Mouse (Mus musculus) right cerebral cortex, postnatal 4 days (tissue): ENCODE data around the gene Eif3b.

ENCODE experiments used
- DNase-seq: peaks from one replicate; pipeline ENCODE4 v3.0.0-alpha.2; 2022

Eif3b gene

DNA sequence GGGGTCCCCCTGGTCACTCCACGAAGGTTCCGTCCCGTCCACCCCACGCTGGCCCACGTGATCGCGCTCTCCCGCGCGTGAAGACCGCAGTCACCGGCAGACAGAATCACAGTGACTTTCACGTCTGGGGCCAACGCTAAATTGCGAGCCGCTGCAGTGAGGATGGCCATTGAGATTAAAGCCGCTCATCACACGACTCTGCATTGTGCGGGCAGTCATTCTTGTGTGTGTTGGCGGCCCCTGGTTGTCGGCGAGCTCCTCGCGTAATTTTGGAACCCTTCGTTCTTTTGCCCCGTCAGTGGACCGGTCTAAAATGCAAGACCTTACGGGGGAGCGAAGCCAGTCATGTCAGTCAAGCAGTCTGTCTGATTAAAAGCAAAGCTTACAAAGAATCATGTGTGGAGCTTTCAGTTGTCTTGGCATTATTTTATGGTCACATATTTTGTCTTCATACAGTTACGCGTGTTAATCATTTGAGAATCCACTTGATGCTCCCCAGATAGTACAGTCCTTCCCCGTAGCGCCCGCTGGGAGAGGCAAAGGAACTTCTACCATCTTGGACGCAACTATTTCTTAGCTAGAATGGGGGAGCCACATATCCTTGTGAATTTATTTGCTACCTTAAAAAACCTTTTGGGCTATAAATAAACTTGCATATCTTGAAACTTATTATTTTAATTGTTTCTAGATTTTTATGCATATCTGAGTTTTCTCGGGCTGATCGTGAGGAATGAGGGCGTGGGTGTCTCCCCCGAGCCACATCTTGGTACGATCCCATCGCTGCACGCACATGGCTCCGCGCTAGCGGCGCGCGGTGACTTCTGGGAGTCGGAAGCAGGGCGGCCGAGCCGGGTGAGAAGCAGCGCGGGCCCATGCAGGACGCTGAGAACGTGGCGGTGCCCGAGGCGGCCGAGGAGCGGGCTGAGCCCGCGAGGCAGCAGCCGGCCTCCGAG is at the start of gene Eif3b:
Eif3b (plus strand) TSS at position 840 of the 953 bp plus-strand sequence.
- peak; percentile 88 for DNase-seq

DNA sequence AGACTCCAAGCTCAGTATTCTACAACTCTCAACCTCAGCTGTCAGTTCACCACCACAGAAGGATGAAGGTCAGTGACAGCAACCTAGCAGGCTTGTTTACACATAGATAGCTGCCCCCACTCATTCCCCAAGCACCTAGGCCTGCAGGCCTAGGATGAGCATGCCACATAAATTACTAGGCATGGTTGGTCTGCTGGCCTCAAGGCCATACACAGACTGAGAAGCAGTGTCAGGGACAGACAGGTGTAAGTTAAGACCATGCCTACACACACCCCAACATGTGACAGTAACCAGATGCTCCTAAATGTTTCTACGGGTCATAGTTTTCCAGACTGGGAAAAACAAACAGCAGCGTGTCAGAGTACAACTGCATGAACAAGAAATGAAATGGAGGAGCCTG is 49.7 kb upstream of the Eif3b start:
- DNase-seq: no peak

DNA sequence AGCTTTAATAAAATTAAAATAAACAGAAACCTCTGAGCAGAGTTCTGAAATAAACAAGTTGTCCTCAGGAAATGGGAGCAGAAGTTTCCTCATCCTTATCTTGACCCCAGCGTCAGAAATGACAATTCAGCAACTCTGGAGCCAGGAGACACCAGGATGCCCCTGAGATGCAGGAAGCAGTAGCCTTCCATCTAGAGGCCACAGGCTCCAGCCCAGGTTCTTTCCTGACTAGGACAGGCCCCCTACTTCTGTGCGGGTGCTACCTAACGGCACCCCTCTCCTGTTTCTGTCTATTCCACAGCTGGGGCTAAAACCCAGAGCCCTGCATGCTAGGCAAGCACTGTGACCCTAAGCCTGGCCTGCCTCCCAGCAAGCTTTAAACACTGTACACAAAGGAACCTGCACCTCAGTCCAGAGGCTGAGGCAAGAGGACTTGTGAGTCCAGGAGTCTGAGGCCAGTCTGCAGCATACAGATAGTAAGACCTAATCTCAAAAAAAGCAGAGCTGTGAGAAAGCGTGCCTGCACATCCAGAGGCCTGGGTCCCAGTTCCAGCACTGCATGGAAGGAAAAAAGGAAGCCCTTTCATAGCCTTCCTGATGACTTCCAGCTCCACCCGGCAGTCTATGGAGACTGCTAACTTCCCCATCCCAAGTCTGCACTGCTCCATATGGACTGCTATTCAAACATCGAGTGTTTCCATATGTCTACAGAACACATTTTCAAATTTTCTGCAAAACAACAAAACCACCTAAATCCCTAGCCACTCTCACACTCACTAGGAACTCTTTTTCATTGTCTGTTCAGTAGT is 48.5 kb upstream of the Eif3b start:
- DNase-seq: no peak

DNA sequence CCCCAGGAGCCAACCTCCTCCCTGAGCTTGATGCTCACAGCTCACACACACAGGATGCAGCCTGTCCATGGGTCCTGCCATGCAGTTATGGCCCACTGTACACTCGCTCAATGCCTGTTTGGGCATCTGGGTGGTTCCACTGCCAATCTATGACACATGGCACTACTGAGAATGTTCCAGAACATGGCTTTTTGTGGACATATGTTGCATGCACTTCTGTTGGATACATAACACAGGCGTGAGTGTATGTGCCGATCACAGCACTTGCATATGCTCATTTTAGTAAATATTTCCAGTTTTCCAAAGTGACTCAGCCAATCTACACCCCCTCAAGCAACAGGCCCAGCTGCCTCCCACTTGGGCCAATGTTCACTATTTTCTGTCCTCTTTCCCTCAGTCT is 47.5 kb upstream of the Eif3b start:
- DNase-seq: peak; percentile 18

DNA sequence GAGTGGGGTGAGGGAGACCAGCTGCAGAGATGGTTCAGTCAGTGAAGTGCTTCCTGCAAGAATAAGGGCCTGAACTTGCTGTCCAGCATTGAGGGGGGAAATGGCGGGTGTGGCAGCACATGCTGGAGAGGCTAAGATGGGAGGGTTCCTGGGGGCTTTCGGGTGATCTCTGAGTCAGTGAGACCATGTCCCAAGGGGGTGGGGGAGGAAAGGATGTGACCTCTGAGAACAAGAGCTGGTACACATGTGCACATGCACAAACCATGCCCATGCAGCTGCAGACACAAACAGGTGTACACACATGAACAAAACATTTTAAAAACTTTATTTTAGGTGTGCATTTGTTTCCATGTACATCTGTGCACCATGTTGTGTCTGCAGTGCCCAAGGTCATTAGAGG is 45.4 kb upstream of the Eif3b start:
- DNase-seq: no peak

DNA sequence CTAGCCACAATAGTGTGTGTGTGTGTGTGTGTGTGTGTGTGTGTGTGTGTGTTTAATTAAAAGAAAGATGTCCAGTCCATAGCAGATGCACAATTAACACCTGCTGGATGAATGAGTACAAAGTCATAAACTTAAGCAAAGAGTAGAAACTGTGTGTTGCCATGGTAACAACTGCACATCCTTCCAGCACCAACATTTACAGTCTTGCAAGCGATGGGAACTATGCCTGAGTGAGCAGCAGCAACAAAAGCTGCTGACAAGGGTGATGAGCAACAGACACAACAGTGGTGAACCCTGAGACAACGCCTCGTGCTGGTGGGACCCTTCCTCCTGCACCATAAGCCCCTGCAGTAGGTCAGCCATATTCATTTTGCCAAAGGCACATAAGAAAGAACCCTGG is 44.9 kb upstream of the Eif3b start:
- peak; percentile 10 for DNase-seq

DNA sequence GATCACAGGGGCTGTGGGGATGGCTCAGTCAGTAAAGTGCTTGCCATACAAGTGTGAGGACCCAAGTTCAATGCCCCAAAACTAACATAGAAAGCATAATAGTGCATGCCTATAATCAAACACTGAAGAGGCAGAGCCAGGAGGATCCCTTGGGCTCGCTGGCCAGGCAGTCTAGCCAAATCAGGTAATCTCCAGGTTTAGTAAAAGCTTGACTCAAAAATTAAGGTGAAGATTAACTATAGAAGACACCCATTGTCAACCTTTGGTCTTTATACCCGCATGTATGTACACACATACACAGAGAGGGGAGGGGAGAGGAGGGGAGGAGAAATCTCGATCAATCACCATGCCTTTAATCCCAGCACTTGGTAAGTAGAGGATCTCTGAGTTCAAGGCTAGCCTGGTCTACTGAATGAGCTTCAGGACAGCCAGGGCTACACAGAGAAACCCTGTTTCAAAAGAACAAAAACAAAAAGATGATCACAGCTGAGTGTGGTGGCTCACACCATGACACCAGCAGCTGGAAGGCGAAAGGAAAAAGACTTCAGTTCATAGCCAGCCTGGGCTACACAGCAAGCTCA is 43.8 kb upstream of the Eif3b start:
- DNase-seq: no peak

DNA sequence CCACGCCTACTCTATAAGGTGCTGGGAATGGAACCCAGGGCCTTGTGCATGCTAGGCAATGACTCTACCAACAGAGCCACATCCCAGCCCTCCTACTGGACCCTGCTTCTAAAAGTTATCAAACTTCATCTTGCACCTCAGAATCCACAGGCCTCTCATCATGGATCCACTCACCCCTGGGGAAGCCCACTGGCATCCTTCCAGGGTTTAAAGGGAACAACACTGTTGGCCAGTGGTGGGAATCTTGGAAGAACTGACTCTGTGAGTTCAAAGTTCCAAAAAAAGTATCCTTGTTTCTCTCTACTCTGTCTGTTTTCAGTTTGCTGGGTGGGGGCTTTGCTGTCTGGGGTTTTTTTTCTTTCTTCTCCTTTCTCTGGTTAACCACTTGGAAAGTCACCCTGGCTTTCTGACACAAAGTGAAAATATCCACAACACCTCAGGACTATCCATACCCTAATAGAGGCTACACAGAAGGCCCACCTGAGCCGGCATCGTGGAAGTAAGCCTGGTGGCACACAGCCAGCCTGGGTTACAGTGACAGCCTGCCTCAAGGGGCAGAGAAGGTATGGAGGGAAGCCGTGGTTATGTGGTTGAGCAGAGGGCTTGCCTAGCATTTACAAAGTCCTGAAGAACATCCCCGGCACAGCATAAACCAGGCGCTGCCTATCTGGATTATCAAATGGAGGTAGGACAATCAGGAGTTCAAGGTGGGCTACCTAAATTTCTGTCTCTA is 40.8 kb upstream of the Eif3b start:
- DNase-seq: no peak

DNA sequence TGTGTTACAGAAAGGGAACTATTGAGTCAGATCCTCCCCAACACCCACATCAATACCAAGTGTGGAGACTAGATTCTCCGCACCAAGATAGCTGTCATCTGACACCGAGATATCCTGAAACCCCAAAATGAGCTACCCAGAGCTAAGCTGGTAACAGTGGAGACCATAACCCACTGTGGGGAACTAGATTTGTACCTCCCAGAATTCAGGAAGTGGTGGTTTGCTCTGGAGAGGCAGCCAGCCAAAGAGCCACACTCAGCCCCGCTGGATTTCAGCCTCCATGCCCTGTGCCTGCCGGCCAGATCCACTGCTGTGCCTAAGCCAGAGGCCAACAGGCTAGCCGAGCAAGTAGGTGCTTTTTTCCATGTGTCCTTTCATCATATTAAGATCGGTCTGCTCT is 39.8 kb upstream of the Eif3b start:
- DNase-seq: no peak

DNA sequence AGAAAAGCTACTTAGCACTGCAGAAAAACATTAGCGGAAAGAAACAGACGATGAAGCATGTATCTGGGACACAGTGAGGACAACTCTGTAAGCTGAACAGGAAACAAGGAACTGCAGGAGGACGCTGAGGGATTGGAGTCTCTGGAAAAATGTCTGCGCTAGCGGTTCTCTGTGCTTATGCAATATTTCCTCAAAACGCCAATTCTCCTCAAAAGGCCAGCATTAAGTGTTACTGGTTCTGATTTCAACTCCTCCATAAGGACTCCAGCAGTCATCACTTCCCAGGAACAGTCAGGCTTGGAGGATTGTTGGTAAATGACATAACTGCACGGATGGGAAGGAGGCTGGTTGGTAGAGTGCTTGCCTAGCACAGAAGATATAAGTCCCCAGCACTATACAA is 38.0 kb upstream of the Eif3b start:
- DNase-seq: no peak

DNA sequence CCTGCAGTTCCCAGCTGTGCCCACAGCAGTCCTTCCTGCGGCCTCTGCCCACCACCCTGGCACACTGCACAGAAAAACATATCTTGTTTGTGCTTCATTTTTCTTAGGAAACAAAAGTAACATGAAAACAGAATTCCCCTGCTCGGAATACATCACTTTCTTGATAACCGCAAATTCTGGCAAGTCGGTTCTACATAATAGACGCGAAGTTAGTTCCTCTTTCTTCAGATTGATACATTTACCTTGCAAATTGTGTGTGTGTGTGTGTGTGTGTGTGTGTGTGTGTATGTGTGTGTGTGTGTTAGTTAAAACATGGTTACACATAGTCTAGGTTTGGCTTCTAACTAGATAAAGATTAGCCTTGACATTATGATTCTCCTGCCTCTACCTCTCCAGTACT is 36.4 kb upstream of the Eif3b start:
- no peak for DNase-seq

DNA sequence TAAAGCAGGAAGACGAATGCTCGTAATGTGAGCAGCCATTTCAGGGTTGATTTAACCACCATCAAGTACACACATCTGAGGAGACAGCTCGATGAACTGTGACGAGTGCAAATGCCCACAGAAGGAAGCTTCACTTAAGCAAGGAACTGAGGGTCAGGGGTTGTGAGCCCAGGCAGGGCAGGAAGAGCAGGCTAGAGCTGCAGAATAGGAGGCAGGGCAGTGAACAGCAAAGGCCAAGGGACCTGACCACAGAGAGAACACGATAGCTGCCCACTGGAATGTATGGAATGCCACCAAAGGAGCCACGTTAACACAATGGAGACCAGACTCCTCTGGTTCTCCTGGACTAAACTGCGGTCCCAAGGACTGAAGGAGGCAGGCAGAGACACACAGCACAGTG is 35.6 kb upstream of the Eif3b start:
- DNase-seq: no peak

DNA sequence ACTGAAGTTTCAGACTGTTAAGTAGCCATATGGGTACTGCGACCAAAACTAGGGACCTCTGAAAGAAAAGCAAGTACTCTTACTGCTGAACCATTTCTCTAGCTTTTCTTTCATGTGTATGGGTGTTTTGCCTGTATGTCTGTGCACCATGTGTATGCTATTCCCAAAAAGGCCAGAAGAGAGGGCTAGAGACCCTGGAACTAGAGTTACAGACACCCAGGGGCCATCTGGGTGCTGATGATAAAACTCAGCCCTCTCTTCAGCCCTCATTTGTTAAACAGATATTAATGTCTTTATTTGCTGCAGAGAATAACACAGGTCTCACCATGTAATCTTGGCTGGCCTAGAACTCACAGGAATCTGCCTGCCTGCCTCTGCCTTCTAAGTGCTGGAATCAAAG is 34.7 kb upstream of the Eif3b start:
- DNase-seq: no peak

DNA sequence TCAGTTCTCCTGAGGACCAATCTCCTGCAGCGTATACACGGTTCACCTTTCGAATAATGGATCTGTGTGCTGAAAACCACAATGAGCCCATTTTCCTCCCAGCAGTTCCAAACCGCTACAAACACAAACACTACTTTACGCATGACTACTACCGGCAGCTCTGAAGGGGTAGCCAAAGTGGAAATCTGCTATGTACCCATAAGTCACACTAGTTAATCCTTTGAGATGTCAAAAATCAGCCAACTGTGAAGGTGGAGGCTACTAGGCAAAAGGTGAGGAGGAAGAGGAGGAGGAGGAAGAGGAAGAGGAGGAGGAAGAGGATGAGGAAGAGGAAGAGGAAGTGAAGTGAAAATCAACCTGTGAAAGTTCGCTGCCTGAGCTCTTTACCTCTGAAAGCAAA is 31.9 kb upstream of the Eif3b start:
- no peak for DNase-seq

DNA sequence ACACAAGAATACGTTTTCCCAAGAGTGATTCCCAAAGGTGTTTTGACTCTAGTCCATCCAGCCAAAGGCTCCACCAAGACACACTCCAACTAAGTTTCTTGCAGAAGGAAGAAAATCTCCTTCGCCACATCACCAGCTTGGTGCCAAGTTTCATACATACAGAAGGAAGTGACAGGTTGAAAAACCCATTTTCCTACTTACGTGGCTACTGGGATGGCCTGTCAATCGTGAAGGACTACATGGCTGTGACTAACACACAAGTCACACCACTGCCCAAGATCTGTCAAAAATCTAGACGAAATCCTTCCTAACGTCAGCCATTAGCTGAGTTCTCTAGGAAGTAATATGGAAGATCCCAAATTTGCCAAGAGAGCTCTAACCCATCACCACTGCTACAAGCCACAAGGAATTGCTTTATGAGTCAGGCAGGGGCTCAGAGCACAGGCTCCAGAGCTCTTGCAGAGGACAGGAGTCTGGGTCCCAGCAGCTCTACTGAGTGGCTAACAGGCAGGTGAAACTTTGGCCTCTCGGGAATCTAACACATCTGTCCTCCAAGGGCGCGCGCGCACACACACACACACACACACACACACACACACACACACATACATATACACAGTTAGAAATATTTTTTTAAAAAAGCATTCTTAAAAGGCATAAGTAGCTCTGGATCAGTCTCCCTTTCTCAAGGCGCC is 31.2 kb upstream of the Eif3b start:
- DNase-seq: no peak

DNA sequence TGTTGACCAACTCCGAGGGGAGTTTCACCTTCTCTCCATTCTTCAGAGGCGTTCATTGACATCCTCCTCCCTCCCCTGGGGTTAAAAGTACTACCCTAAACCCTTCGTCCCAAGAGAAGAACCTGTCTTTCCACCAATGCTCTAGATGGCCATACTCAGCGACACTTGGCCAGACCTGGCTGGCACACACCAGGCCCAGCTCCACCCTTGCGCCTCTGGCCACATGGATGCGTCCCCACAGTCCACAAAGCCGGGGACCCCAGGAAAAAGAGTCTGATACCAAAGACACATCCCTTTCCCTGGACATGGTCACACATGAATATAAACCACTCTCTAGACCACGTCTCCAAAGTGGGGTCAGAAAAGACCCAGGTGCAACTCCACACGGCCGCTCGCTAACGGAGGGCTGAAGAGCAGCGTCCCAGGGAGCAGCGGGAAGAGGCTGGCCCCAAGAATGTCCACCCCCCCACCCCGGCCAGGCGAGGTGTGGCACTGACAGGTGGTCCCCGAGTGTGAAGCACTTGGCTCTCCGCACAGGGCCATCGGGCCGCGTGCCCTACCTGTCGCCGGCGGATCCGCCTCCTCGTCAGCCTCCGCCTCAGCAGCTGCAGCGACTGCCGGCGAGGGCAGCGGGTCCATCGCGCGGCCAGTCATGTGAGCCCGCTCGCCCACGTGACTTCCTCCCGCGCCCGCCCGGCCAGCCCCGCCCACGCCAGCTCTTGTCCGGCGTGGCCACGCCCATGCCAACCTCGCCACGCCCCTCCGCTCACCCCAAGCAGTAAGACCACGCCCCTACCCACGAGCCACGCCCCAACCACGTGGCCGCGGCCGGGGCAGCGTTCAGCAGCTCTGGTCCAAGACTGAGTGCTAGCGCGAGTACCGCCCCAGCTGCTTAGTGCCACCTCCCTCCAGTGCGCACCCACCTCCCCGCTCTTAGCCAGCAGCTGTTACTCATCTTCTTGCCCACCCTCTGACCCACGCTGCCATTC is 30.2 kb upstream of the Eif3b start, which contains the start of gene Snx8:
Snx8 (minus strand) TSS at position 675 of the 989 bp plus-strand sequence.
- peak; percentile 83 for DNase-seq

DNA sequence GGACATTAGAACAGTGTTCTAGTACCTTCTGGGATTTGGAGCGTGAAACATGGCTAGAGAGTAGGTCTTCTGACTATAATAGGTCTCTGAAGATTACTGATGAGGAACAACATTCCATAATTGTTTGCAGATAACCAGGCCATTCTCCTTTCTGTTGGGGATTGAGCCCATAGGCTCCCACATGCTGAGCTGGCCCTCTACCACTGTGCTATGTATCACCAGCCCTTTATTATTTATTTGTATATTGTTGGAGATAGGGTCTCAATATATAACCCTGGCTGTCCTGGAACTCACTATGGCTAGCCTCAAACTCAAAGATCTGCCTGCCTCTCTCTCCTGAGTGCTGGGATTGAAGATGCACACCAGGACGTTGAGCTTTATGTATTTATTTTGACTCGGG is 29.5 kb upstream of the Eif3b start:
- DNase-seq: no peak

DNA sequence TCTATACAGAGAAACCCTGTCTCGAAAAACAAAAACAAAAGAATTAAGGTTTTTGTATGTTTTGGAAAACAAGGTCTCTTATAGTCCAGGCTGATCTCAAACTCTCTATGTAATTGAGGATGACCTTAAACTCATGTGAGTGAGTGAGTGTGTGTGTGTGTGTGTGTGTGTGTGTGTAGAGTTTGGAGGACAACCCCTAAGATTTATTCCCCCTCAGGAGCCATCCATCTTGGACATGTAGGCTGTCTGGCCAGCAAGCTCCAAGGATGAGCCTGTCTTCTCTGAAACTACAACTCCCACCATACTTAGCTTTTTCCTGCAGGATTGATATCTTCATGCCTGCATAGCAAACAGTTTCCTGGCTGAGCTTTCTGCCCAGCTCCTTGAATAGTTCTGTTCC is 27.7 kb upstream of the Eif3b start:
- no peak for DNase-seq

DNA sequence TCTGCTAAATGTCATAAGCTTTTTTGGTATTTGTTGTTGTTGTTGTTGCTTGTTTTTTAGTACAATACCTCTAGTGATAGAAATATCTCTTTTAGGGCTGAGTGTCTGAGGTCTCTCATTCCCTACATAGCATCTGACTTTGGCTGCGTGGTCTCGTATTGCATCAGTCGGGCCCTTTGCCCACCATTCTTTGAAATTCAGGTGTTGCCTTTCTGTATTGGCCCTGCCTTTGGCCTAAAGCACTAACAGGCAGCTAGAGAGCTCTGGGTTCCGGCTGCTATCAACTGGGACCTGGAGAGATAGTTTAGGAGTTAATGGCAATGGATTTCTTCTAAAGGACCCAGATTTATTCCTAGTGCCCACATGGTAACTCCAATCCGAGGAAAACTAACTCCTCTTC is 27.1 kb upstream of the Eif3b start:
- no peak for DNase-seq

DNA sequence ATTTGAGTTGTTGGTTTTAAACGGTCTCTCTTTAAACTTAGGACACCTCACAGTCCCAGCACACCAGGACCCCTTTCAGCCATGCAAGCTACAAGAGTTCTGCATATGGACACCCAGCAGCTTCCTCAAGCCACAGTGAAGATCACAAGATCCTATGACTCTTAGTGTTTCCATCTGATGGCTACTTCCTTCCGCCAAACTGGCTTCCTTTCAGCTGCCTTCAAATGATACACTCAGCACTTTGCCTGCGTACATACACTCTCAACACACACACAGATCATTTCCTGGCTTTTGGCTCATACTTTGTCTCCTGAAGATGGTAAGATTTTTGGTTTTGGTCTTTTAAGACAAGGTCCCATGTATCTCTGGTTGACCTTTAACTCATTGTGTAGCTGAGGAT is 26.4 kb upstream of the Eif3b start:
- no peak for DNase-seq
